Mouse (Mus musculus): ENCODE data around the gene Endod1. TPM values are rescaled to one million over a fixed set of nuclear protein-coding genes. Genes with fewer than 3 reads are reported as not detected.

The Endod1 gene
- polyA plus RNA-seq, 1 experiment from 2014 or later: 12.4 TPM

GRCm38 (mm10) chr9:14376149-14376548 is 5.2 kb downstream of the Endod1 start:
- no peak overlapping the region for H3K27ac ChIP-seq (ENCODE audit: low read depth)
- H3K4me3 ChIP-seq (ENCODE audit: low read depth, low read length): no peak overlapping the region
- H3K36me3 ChIP-seq (replicated peaks; ENCODE audit: insufficient read depth, low read length): no peaks in the 10 kb centered on the region; the same call in 1 of the 2 replicates
- no peak for ATAC-seq
- 88% methylated on average over 4 of the region's 4 CpGs for WGBS (ENCODE audit: insufficient replicate concordance)
- no peak for DNase-seq
- no peaks in the 10 kb centered on the region for H3K9me3 ChIP-seq (ENCODE audit: low read length)
- H3K27me3 ChIP-seq (ENCODE audit: insufficient read depth, low read length): no peaks in the 10 kb centered on the region
- H3K4me2 ChIP-seq (ENCODE audit: low read depth, low read length): no peak overlapping the region
- peaks cover 4% of the 10 kb centered on the region for H3K4me1 ChIP-seq (ENCODE audit: insufficient read depth)
- TF ChIP-seq CTCF (IDR thresholded peaks at IDR 0.05; ENCODE audit: low read depth): no peak
- no peak for TF ChIP-seq EP300 (IDR thresholded peaks at IDR 0.05; ENCODE audit: low read depth)
- no peak overlapping the region for H3K9ac ChIP-seq (replicated peaks)

GRCm38 (mm10) chr9:14372440-14372839 is 8.9 kb downstream of the Endod1 start:
- Histone ChIP-seq H3K4me1 (ENCODE audit: insufficient read depth) (peaks cover 22% of the 10 kb centered on the region), H3K4me2 (ENCODE audit: low read depth, low read length) (no peak overlapping the region), H3K27ac (ENCODE audit: low read depth) (no peak overlapping the region; the same call in 1 of the 2 replicates), H3K36me3 (replicated peaks; ENCODE audit: insufficient read depth, low read length) (no peaks in the 10 kb centered on the region; the same call in none of the 2 replicates), H3K4me3 (ENCODE audit: low read depth, low read length) (no peak overlapping the region), H3K9ac (replicated peaks) (no peak overlapping the region), H3K27me3 (ENCODE audit: insufficient read depth, low read length) (no peaks in the 10 kb centered on the region), H3K9me3 (ENCODE audit: low read length) (peaks cover 6% of the 10 kb centered on the region; the same call in 1 of the 2 replicates)
- ATAC-seq (no peak), DNase-seq (no peak)
- TF ChIP-seq EP300 (IDR thresholded peaks at IDR 0.05; ENCODE audit: low read depth) (no peak), CTCF (IDR thresholded peaks at IDR 0.05; ENCODE audit: low read depth) (no peak)

DNA sequence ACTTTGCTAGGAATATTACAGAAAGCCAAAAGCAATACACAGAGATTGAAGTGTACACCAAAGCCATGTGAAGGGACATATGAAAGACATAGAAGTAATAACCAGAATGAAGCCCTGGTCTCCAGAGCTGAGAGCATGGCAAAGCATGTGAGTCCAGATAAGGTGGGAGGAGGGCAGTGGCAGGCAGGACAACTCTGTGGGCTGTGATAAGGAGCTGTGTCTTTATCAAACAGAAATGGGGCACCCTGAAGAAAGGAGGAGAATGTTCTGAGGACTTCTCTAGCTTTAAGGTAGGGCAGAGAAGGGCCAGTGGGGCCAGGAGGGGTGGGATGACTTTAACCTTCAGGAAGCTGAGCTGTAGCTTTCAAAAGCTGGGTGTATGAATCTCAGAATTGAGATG is 12.0 kb downstream of the Endod1 start:
- Histone ChIP-seq H3K9me3 (ENCODE audit: low read length) (peaks cover 6% of the 10 kb centered on the region; the same call in 1 of the 2 replicates), H3K4me2 (ENCODE audit: low read depth, low read length) (peak overlapping the region; percentile 49), H3K9ac (replicated peaks) (no peak overlapping the region), H3K4me3 (ENCODE audit: low read depth, low read length) (no peak overlapping the region), H3K27me3 (ENCODE audit: insufficient read depth, low read length) (no peaks in the 10 kb centered on the region), H3K4me1 (ENCODE audit: insufficient read depth) (peaks cover 41% of the 10 kb centered on the region), H3K36me3 (replicated peaks; ENCODE audit: insufficient read depth, low read length) (no peaks in the 10 kb centered on the region; the same call in none of the 2 replicates), H3K27ac (ENCODE audit: low read depth) (peak overlapping the region; percentile 81)
- peak; percentile 50 for DNase-seq
- TF ChIP-seq EP300 (IDR thresholded peaks at IDR 0.05; ENCODE audit: low read depth) (peak; percentile 96), CTCF (IDR thresholded peaks at IDR 0.05; ENCODE audit: low read depth) (no peak)
- peak; percentile 99 for ATAC-seq

DNA sequence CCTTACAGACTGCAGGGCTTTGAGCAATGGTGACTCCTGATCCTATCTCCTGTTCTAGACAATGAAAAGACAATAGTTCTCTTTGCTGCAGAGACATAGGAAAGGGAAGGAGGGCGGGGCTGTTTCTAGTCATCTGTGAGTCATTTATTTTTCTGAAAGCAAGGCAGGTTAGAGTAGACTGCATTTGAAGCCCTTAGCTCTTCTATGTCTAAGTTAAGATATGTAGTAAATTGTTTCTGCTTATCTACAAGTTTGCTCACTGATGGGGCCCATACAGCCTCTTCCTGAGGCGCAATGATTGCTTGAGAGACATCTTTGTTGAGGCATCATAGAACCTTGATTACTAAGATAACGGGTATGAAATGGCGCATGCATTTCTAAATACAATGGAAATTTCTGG is 13.5 kb downstream of the Endod1 start:
- H3K9me3 ChIP-seq (ENCODE audit: low read length): peaks cover 6% of the 10 kb centered on the region; the same call in 1 of the 2 replicates
- 77% methylated on average over 4 of the region's 4 CpGs for WGBS (ENCODE audit: insufficient replicate concordance)
- TF ChIP-seq EP300 (IDR thresholded peaks at IDR 0.05; ENCODE audit: low read depth) (no peak), CTCF (IDR thresholded peaks at IDR 0.05; ENCODE audit: low read depth) (no peak)
- no peak overlapping the region; the same call in 1 of the 2 replicates for H3K27ac ChIP-seq (ENCODE audit: low read depth)
- H3K4me2 ChIP-seq (ENCODE audit: low read depth, low read length): no peak overlapping the region
- H3K4me3 ChIP-seq (ENCODE audit: low read depth, low read length): no peak overlapping the region
- DNase-seq (no peak), ATAC-seq (no peak)
- peaks cover 52% of the 10 kb centered on the region for H3K4me1 ChIP-seq (ENCODE audit: insufficient read depth)
- H3K9ac ChIP-seq (replicated peaks): no peak overlapping the region
- H3K27me3 ChIP-seq (ENCODE audit: insufficient read depth, low read length): no peaks in the 10 kb centered on the region
- H3K36me3 ChIP-seq (replicated peaks; ENCODE audit: insufficient read depth, low read length): no peaks in the 10 kb centered on the region; the same call in none of the 2 replicates

- Histone ChIP-seq H3K36me3 (replicated peaks; ENCODE audit: insufficient read depth, low read length) (no peaks in the 10 kb centered on the region; the same call in 1 of the 2 replicates), H3K27ac (ENCODE audit: low read depth) (peak overlapping the region; percentile 58; the same call in 1 of the 2 replicates), H3K4me3 (ENCODE audit: low read depth, low read length) (no peak overlapping the region), H3K27me3 (ENCODE audit: insufficient read depth, low read length) (no peaks in the 10 kb centered on the region), H3K4me1 (ENCODE audit: insufficient read depth) (peaks cover 47% of the 10 kb centered on the region), H3K9me3 (ENCODE audit: low read length) (peaks cover 6% of the 10 kb centered on the region; the same call in 1 of the 2 replicates), H3K4me2 (ENCODE audit: low read depth, low read length) (no peak overlapping the region), H3K9ac (replicated peaks) (no peak overlapping the region)
- DNase-seq (no peak), ATAC-seq (no peak)
- TF ChIP-seq EP300 (IDR thresholded peaks at IDR 0.05; ENCODE audit: low read depth): no peak
- TF ChIP-seq CTCF (IDR thresholded peaks at IDR 0.05; ENCODE audit: low read depth): no peak
- 42% methylated on average over 4 of the region's 4 CpGs for WGBS (ENCODE audit: insufficient replicate concordance)
Observed at GRCm38 (mm10) chr9:14365481-14366125, 15.7 kb downstream of the Endod1 start.

DNA sequence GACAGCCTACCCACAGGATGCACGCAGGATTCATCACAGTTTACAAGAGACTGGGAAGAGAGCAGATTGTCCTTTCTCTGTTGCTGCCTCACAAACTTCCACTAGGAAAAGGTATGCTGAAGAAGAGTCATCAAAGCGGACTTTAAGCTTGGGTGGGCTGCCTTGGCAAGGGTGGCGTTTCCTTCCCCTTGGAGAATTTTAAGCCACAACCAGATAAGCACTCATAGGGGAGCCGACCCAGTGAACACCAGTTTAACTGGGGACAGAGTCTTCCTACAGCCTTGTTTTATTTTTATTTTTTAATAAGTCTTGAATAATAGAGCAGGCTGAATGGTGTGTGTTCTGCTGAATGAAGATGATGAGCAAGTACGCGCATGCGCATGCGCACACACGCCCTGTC is 16.6 kb downstream of the Endod1 start:
- Histone ChIP-seq H3K36me3 (replicated peaks; ENCODE audit: insufficient read depth, low read length) (no peaks in the 10 kb centered on the region), H3K27ac (ENCODE audit: low read depth) (peak overlapping the region; percentile 23; the same call in 1 of the 2 replicates), H3K9me3 (ENCODE audit: low read length) (peaks cover 6% of the 10 kb centered on the region; the same call in 1 of the 2 replicates), H3K4me3 (ENCODE audit: low read depth, low read length) (no peak overlapping the region), H3K4me1 (ENCODE audit: insufficient read depth) (peaks cover 42% of the 10 kb centered on the region), H3K4me2 (ENCODE audit: low read depth, low read length) (no peak overlapping the region), H3K27me3 (ENCODE audit: insufficient read depth, low read length) (no peaks in the 10 kb centered on the region), H3K9ac (replicated peaks) (no peak overlapping the region)
- 69% methylated on average over 9 of the region's 9 CpGs for WGBS (ENCODE audit: insufficient replicate concordance)
- no peak for TF ChIP-seq EP300 (IDR thresholded peaks at IDR 0.05; ENCODE audit: low read depth)
- no peak for TF ChIP-seq CTCF (IDR thresholded peaks at IDR 0.05; ENCODE audit: low read depth)
- no peak for ATAC-seq
- no peak for DNase-seq

Measured in liver, postnatal 0 days (tissue).